Mouse (Mus musculus): Measurements from ENCODE around the gene Espn.

Gene Espn

GRCm38 (mm10) chr4:152074548-152074947 is 77.6 kb downstream of the Espn start:
- in situ Hi-C loops (cut with MboI, MseI), result no loop called here

GRCm38 (mm10) chr4:152073715-152074114 is 78.5 kb downstream of the Espn start:
- in situ Hi-C loops (cut with MboI, MseI), result no loop called here

- in situ Hi-C loops (cut with MboI, MseI), result no loop called here
These were observed 79.5 kb downstream of the Espn start for GRCm38 (mm10) chr4:152072655-152073054.

GRCm38 (mm10) chr4:152072121-152072601 is 80.0 kb downstream of the Espn start, which contains the start of gene Plekhg5:
Plekhg5 (plus strand) TSS chr4:152072498.
- in situ Hi-C loops (cut with MboI, MseI), result no loop called here

- in situ Hi-C loops (cut with MboI, MseI), result no loop called here
These were observed 81.4 kb downstream of the Espn start for GRCm38 (mm10) chr4:152070494-152071396.
